Mouse (Mus musculus) forebrain, embryonic 11.5 days (tissue): Measurements from ENCODE around the gene Txndc9. TPM values are rescaled to one million over a fixed set of nuclear protein-coding genes. Genes with fewer than 3 reads are reported as not detected.
A peak's percentile ranks its signal among the peaks of the same experiment; 100 is the strongest.
"Not testable (repeated sequence)": the region's sequence is repeated elsewhere in the genome, so short reads cannot be mapped to it uniquely, and the experiment has no call there.

Experiments
- ATAC-seq: fragments of 200-750 bp; cut with Nextera tagmentation; replicated peaks from 2 replicates; pipeline ENCODE4 v1.8.0; 2017; ENCODE audit warnings: moderate TSS enrichment; ENCODE audit not compliant: low FRiP score
- DNase-seq: peaks from one replicate; pipeline ENCODE4 v3.0.0-alpha.2; 2017; ENCODE audit warnings: low spot score
- H3K27ac ChIP-seq: fragments of 300-500 bp; sonication (generic); 2 replicates; pipeline ENCODE4 v1.5.1; 2014; ENCODE audit warnings: low read depth, low read length
- H3K27me3 ChIP-seq: fragments of 300-500 bp; sonication (generic); 2 replicates; pipeline ENCODE4 v1.6.1; 2014; ENCODE audit warnings: mild to moderate bottlenecking, low read length, mixed read lengths; ENCODE audit not compliant: control insufficient read depth, insufficient read depth
- H3K36me3 ChIP-seq: fragments of 300-500 bp; sonication (generic); 2 replicates; pipeline ENCODE4 v1.6.1; 2014; ENCODE audit warnings: mild to moderate bottlenecking, low read length, moderate library complexity, mixed read lengths; ENCODE audit not compliant: control insufficient read depth, insufficient read depth
- H3K4me1 ChIP-seq: fragments of 300-500 bp; sonication (generic); replicated peaks from 2 replicates; pipeline ENCODE4 v1.6.1; 2014; ENCODE audit warnings: low read length, mixed read lengths; ENCODE audit not compliant: control insufficient read depth, insufficient read depth
- H3K4me2 ChIP-seq: fragments of 300-500 bp; sonication (generic); 2 replicates; pipeline ENCODE4 v1.6.1; 2014; ENCODE audit warnings: low read depth, mild to moderate bottlenecking, low read length, moderate library complexity, mixed read lengths; ENCODE audit not compliant: severe bottlenecking
- H3K4me3 ChIP-seq: fragments of 300-500 bp; sonication (generic); 2 replicates; pipeline ENCODE4 v1.5.1; 2014; ENCODE audit warnings: low read depth, low read length
- H3K9ac ChIP-seq: fragments of 300-500 bp; sonication (generic); 2 replicates; pipeline ENCODE4 v1.6.1; 2014; ENCODE audit warnings: low read length
- H3K9me3 ChIP-seq: fragments of 300-500 bp; sonication (generic); 2 replicates; pipeline ENCODE4 v1.6.1; 2016; ENCODE audit warnings: low read length, mixed read lengths; ENCODE audit not compliant: control insufficient read depth
- WGBS: fragments of 180-500 bp; shearing (Covaris S2); extraction: QIAGEN DNeasy Blood & Tissue Kit; methylation state at CpG from one replicate; pipeline ENCODE4 v1.1.7; 2014; 5-methylcytosine and 5-hydroxymethylcytosine counted together
- polyA plus RNA-seq: library from polyadenylated mRNA; unstranded; fragments of >200 nt; fragmentation: Nextera tagmentation; extraction: Ambion mirVana; gene quantifications from 2 replicates; pipeline ENCODE4 v1.2.1, GENCODE M21; 2014

Txndc9 gene
- polyA plus RNA-seq, 1 experiment from 2014 or later, result 163 TPM

DNA sequence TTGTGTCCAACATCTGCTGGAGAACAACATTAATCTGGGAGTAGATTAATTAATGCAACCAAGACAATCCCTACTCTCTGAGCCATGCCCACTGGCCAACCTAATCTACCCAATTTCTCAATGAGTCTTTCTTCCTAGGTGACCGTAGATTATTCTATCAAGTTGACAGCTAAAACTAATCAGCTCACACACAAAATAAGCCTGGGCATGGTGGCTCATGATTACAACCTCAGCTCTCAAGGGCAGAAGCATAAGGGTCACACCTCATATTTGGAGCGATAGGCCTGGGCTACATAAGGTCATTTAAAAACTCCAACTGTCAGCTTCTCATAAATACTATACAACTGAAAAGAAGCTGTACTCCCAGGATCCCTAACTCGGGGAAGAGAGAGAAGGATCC is 1.5 kb downstream of the Txndc9 start:
- 38% methylated on average over 3 of the region's 3 CpGs for WGBS
- H3K9ac ChIP-seq, result peak overlapping the region; percentile 80
- no peak for ATAC-seq
- no peak for DNase-seq
- peak overlapping the region; percentile 91 for H3K4me3 ChIP-seq
- no peaks in the 10 kb centered on the region for H3K9me3 ChIP-seq
- peaks cover 2% of the 10 kb centered on the region; the same call in 1 of the 2 replicates for H3K4me1 ChIP-seq
- H3K27ac ChIP-seq, result no peak overlapping the region
- peaks cover 10% of the 10 kb centered on the region for H3K36me3 ChIP-seq
- no peaks in the 10 kb centered on the region for H3K27me3 ChIP-seq
- peak overlapping the region; percentile 86 for H3K4me2 ChIP-seq

DNA sequence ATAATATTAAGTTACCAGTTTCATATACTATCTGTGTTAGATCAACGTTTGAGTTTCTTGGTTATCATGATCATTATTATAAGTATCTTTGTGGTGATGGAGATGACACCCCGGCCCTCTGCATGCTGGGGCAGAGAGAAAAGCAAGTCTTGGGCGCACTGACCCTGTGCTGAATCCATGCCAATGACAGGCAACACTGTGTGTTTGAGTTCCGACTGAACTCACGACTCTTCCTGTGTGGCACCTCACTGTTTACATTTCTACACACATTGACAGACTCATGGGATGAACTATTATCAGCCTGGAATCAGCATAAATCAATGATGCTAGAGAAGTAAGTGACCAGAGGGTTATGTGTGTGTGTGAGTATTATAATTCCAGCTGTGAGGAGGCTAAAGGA is 9.8 kb downstream of the Txndc9 start:
- H3K4me1 ChIP-seq, result no peaks in the 10 kb centered on the region
- H3K4me2 ChIP-seq, result no peak overlapping the region
- H3K4me3 ChIP-seq, result no peak overlapping the region
- H3K27me3 ChIP-seq, result no peaks in the 10 kb centered on the region
- no peaks in the 10 kb centered on the region for H3K9me3 ChIP-seq
- WGBS, result 94% methylated on average over 5 of the region's 5 CpGs
- H3K9ac ChIP-seq, result no peak overlapping the region
- no peak for DNase-seq
- H3K27ac ChIP-seq, result no peak overlapping the region
- peaks cover 8% of the 10 kb centered on the region for H3K36me3 ChIP-seq
- ATAC-seq, result no peak

DNA sequence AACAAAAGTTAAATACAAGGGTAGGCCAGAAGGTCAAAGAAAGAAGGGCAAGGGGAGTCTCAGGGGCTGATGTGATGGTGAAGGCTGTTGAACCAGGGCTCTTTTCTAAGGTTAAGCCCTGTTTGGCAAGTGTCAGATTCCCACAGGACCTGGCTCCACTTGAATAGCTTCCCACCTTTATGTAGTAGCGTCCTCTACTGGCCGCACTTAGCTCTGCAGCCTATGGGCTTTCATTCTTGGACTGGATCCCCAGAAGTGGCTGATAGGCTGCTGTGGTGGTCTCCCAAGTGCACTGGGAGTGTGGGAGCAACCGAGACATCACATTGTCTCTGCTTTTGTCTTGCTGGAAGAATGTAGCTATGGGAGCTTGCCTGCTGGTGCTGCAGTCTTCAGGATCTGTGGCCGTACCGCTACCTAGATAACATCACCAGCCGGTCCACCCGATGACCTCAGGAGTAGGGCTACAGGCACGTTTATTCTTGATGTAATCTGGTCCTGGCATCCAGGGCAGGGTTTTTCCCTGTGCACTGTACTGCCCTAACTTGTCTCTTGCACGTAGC is 11.8 kb downstream of the Txndc9 start:
- no peaks in the 10 kb centered on the region for H3K4me1 ChIP-seq
- no peak overlapping the region for H3K4me2 ChIP-seq
- 83% methylated on average over 9 of the region's 9 CpGs for WGBS
- peaks cover 8% of the 10 kb centered on the region for H3K36me3 ChIP-seq
- DNase-seq (no peak), ATAC-seq (no peak)
- H3K9ac ChIP-seq, result no peak overlapping the region
- no peaks in the 10 kb centered on the region for H3K9me3 ChIP-seq
- H3K27me3 ChIP-seq, result no peaks in the 10 kb centered on the region
- H3K27ac ChIP-seq, result no peak overlapping the region
- no peak overlapping the region for H3K4me3 ChIP-seq

DNA sequence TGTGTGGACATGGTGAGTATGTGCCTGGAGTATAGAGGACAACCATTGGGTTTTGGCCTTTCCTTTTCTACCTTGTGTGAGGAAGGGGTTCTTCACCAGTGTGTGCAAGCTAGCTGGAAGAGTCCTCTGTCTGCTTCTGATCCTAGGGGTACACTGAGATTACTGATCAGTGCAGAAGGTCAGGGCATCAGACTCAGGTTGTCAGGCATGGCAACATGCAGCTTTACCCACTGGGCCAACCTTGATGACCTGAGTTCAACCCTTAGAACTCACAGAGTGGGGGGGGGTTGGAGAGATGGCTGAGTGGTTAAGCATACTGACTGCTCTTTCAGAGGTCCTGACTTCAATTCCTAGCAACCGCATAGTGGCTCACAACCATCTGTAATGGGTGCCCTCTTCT is 13.4 kb downstream of the Txndc9 start:
- no peaks in the 10 kb centered on the region for H3K9me3 ChIP-seq
- no peak overlapping the region for H3K27ac ChIP-seq
- no peak overlapping the region for H3K4me2 ChIP-seq
- peaks cover 6% of the 10 kb centered on the region for H3K36me3 ChIP-seq
- H3K9ac ChIP-seq, result no peak overlapping the region
- DNase-seq (no peak), ATAC-seq (no peak)
- no peaks in the 10 kb centered on the region for H3K27me3 ChIP-seq
- no peaks in the 10 kb centered on the region for H3K4me1 ChIP-seq
- H3K4me3 ChIP-seq, result no peak overlapping the region
- 92% methylated on average over 1 of the region's 1 CpGs for WGBS

DNA sequence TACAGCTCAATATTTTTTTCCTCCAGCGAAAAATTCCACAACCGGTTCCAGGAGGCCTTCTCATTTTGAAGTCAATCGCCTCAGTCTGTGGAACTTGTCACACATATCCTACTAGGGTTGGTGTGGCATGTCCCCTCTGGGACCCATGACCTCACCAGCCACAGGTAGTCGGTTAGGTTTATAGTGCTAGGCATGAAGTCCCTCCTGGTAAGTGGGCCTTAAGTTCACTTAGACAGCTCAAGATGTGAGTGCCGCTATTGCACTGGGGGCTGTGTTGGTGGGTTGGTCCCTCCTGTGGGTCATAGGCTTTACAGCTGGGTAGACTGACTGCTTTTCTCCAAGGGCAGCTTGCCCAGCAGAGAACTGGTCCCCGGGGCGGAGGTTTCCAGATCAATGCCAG is 20.4 kb downstream of the Txndc9 start:
- WGBS, result 89% methylated on average over 7 of the region's 7 CpGs
- Histone ChIP-seq H3K9me3 (no peaks in the 10 kb centered on the region), H3K4me2 (no peak overlapping the region), H3K4me3 (no peak overlapping the region), H3K36me3 (no peaks in the 10 kb centered on the region), H3K27ac (no peak overlapping the region), H3K9ac (no peak overlapping the region), H3K4me1 (no peaks in the 10 kb centered on the region), H3K27me3 (no peaks in the 10 kb centered on the region)
- DNase-seq (no peak), ATAC-seq (no peak)

DNA sequence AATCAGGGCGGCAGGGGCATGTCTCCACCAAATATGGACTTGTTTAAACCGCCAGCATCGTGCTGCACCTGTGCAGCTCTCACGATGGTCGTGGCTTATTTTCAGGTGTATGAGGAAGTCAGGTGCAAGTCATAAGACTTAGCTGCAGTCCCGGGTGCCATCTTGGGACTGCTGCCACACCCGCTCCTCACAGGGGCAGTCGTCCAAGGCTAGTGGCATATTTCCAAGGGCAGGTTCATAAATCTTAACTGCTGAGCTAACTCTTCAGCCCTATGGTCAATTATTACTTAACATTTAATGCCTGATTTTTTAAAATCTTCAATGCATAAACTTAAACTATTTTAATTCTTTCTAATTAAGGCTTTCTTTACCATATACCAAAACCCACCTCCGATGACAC is 21.0 kb downstream of the Txndc9 start:
- H3K27me3 ChIP-seq, H3K4me3 ChIP-seq, H3K4me2 ChIP-seq, ATAC-seq, H3K9ac ChIP-seq, DNase-seq, H3K9me3 ChIP-seq, H3K27ac ChIP-seq, H3K4me1 ChIP-seq, H3K36me3 ChIP-seq: not testable (repeated sequence)
- 77% methylated on average over 9 of the region's 9 CpGs for WGBS

DNA sequence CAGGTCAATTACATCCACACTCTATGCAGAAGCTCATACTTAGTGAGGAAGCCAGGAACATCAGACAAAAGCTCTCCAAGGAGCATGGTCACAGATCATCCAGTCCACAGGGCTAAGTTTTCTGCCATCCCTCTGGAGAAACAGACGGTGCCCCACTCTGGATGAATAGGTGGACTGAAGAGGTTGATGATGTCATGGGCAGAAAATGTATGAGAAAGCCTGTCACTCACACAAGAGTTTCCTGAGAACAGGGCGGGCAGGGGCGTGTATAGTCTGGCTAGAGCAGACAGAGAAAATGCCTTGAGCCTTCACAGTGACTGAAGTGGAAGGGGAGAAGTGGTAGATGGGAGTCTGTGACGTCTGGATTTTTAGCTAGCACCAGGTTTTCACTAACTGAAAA is 26.2 kb downstream of the Txndc9 start:
- no peaks in the 10 kb centered on the region for H3K36me3 ChIP-seq
- H3K4me1 ChIP-seq, result no peaks in the 10 kb centered on the region
- no peak for DNase-seq
- no peaks in the 10 kb centered on the region for H3K27me3 ChIP-seq
- H3K27ac ChIP-seq, result no peak overlapping the region
- H3K4me3 ChIP-seq, result no peak overlapping the region
- no peak overlapping the region for H3K4me2 ChIP-seq
- no peaks in the 10 kb centered on the region for H3K9me3 ChIP-seq
- H3K9ac ChIP-seq, result no peak overlapping the region
- no peak for ATAC-seq
- WGBS, result 56% methylated on average over 4 of the region's 4 CpGs

DNA sequence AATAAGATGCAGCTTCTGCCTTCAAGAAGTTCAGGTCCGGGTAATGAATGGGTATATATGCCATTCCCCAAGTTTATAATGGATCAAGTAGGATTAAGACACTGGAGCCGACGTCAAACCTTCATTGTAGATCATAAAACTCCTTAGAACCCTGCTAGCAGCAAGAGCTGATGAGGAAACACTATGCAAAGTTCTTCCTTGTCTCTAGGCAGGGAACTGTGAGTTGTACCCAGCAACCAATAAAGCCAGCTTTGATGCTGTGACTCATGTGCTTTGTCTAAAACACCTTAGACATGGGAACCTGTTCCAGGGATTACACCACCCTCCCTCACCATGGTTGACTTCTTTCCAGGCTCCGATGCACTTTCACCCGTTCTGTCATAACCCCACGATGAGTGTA is 28.9 kb downstream of the Txndc9 start:
- Histone ChIP-seq H3K4me3 (no peak overlapping the region), H3K4me2 (no peak overlapping the region), H3K27ac (no peak overlapping the region), H3K27me3 (no peaks in the 10 kb centered on the region), H3K9me3 (no peaks in the 10 kb centered on the region), H3K4me1 (no peaks in the 10 kb centered on the region), H3K9ac (no peak overlapping the region), H3K36me3 (no peaks in the 10 kb centered on the region)
- 91% methylated on average over 6 of the region's 6 CpGs for WGBS
- ATAC-seq (no peak), DNase-seq (no peak)

DNA sequence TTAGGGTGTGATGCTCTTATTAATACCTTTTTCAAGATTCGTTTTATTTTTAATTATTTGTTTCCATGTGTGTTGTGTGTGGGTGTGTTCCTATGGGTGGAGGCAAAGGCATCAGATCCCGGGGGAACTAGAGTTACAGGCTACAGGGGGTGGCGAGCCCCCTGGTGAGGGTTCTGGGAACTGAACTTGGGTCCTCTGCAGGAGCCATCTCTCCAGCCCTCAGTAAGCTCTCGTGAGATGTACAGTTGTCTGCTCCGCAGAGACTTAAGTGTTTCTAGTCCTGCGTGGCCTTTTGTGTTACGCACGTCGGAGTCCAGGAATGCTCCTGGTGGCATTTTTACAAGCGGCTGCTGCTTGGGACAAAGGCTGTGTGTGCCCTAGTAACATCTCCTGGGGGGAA is 32.1 kb downstream of the Txndc9 start:
- H3K4me2 ChIP-seq, result no peak overlapping the region
- no peak overlapping the region for H3K27ac ChIP-seq
- no peaks in the 10 kb centered on the region for H3K9me3 ChIP-seq
- no peak overlapping the region for H3K9ac ChIP-seq
- no peaks in the 10 kb centered on the region for H3K27me3 ChIP-seq
- 69% methylated on average over 10 of the region's 10 CpGs for WGBS
- DNase-seq (no peak), ATAC-seq (no peak)
- H3K4me3 ChIP-seq, result no peak overlapping the region
- no peaks in the 10 kb centered on the region for H3K4me1 ChIP-seq
- H3K36me3 ChIP-seq, result no peaks in the 10 kb centered on the region
